Mouse (Mus musculus) midbrain, postnatal 0 days (tissue): ENCODE data around the gene Opn3. TPM values are rescaled to one million over a fixed set of nuclear protein-coding genes. Genes with fewer than 3 reads are reported as not detected.

Experiments
- ATAC-seq: fragments of 200-750 bp; cut with Nextera tagmentation; 2 replicates; pipeline ENCODE4 v1.8.0; 2017; ENCODE audit warnings: moderate number of reproducible peaks, mild to moderate bottlenecking, moderate TSS enrichment, moderate library complexity; ENCODE audit not compliant: low FRiP score
- DNase-seq: peaks from one replicate; pipeline ENCODE4 v3.0.0-alpha.2; 2015; ENCODE audit warnings: low spot score
- H3K27ac ChIP-seq: fragments of 300-500 bp; sonication (generic); 2 replicates; pipeline ENCODE4 v1.5.1; 2014; ENCODE audit warnings: low read depth, mild to moderate bottlenecking, low read length, mixed read lengths
- H3K27me3 ChIP-seq: fragments of 300-500 bp; sonication (generic); 2 replicates; pipeline ENCODE4 v1.6.1; 2014; ENCODE audit warnings: low read length, control low read depth, mixed read lengths; ENCODE audit not compliant: insufficient read depth
- H3K36me3 ChIP-seq: fragments of 300-500 bp; sonication (generic); 2 replicates; pipeline ENCODE4 v1.6.1; 2014; ENCODE audit warnings: low read length, control low read depth, mixed read lengths; ENCODE audit not compliant: insufficient read depth
- H3K4me1 ChIP-seq: fragments of 300-500 bp; sonication (generic); 2 replicates; pipeline ENCODE4 v1.6.1; 2014; ENCODE audit warnings: mild to moderate bottlenecking, control low read depth, antibody characterized with exemption, low read length, mixed read lengths; ENCODE audit not compliant: insufficient read depth
- H3K4me2 ChIP-seq: fragments of 300-500 bp; sonication (generic); 2 replicates; pipeline ENCODE4 v1.6.1; 2014; ENCODE audit warnings: low read depth, mild to moderate bottlenecking, low read length, mixed read lengths; ENCODE audit not compliant: poor library complexity, severe bottlenecking
- H3K4me3 ChIP-seq: fragments of 300-500 bp; sonication (generic); 2 replicates; pipeline ENCODE4 v1.5.1; 2014; ENCODE audit warnings: low read depth, mild to moderate bottlenecking, low read length, moderate library complexity
- H3K9ac ChIP-seq: fragments of 300-500 bp; sonication (generic); replicated peaks from 2 replicates; pipeline ENCODE4 v1.6.1; 2014; ENCODE audit warnings: mild to moderate bottlenecking, low read length, moderate library complexity, mixed read lengths; ENCODE audit not compliant: poor library complexity, severe bottlenecking
- H3K9me3 ChIP-seq: fragments of 300-500 bp; sonication (generic); 2 replicates; pipeline ENCODE4 v1.6.1; 2016; ENCODE audit warnings: low read length, control low read depth
- CTCF ChIP-seq: IDR thresholded peaks from 2 replicates; pipeline ENCODE4 v1.5.1; 2016; ENCODE audit warnings: antibody characterized with exemption, mild to moderate bottlenecking
- WGBS: fragments of 180-500 bp; shearing (Covaris S2); extraction: QIAGEN DNeasy Blood & Tissue Kit; methylation state at CpG from one replicate; pipeline ENCODE4 v1.1.7; 2014; 5-methylcytosine and 5-hydroxymethylcytosine counted together
- polyA plus RNA-seq: library from polyadenylated mRNA; unstranded; fragments of >200 nt; fragmentation: Nextera tagmentation; extraction: Ambion mirVana; gene quantifications from 2 replicates; pipeline ENCODE4 v1.2.1, GENCODE M21; 2015
- total RNA-seq: library from RNA; depleted of rRNA; stranded (reverse); fragments of >200 nt; gene quantifications from 2 replicates; pipeline ENCODE4 v1.2.3, GENCODE M21; 2014; rRNA removed

The Opn3 gene
- 16.2 and 19.3 TPM in 2 replicates for total RNA-seq
- 9.5 and 10.4 TPM in 2 replicates for polyA plus RNA-seq

GRCm38 (mm10) chr1:175692246-175692996, at the start of gene Opn3, which contains the start of gene Chml:
Gene Opn3 (minus strand): TSS chr1:175692776.
Gene Chml (minus strand): TSS chr1:175692901.
- H3K4me2 ChIP-seq, result peak within 1 kb of the TSS; percentile 84
- ATAC-seq, result peak; percentile 95

GRCm38 (mm10) chr1:175725771-175726170, 33.2 kb upstream of the Opn3 start:
- Histone ChIP-seq H3K9me3 (no peaks in the 10 kb centered on the region), H3K4me1 (no peaks in the 10 kb centered on the region), H3K27ac (no peak overlapping the region), H3K36me3 (no peaks in the 10 kb centered on the region), H3K4me3 (no peak overlapping the region), H3K27me3 (no peaks in the 10 kb centered on the region), H3K9ac (no peak overlapping the region), H3K4me2 (no peak overlapping the region)
- ATAC-seq (no peak), DNase-seq (no peak)
- no peak for TF ChIP-seq CTCF
- 48% methylated on average over 7 of the region's 7 CpGs for WGBS

More at GRCm38 (mm10) chr1:175692246-175692996, at the start of gene Opn3, which contains the start of gene Chml:
- Histone ChIP-seq H3K9me3 (no peaks in the 10 kb centered on the region), H3K27ac (peak within 1 kb of the TSS; percentile 65), H3K36me3 (no peaks in the 10 kb centered on the region; the same call in 1 of the 2 replicates), H3K9ac (peak within 1 kb of the TSS; percentile 65), H3K4me3 (peak within 1 kb of the TSS; percentile 82), H3K4me1 (peaks cover 9% of the 10 kb centered on the region; the same call in 1 of the 2 replicates), H3K27me3 (no peaks in the 10 kb centered on the region)
- TF ChIP-seq CTCF, result no peak
- DNase-seq, result peak; percentile 98
- 0% methylated on average over 30 of the region's 73 CpGs for WGBS

- Histone ChIP-seq H3K27ac (no peak overlapping the region), H3K9ac (no peak overlapping the region), H3K4me2 (no peak overlapping the region), H3K4me3 (no peak overlapping the region), H3K9me3 (no peaks in the 10 kb centered on the region), H3K4me1 (no peaks in the 10 kb centered on the region), H3K36me3 (no peaks in the 10 kb centered on the region), H3K27me3 (no peaks in the 10 kb centered on the region)
- WGBS, result 95% methylated on average over 9 of the region's 9 CpGs
- TF ChIP-seq CTCF, result no peak
- ATAC-seq (no peak), DNase-seq (no peak)
These were observed 24.3 kb upstream of the Opn3 start for GRCm38 (mm10) chr1:175716832-175717231.

- Histone ChIP-seq H3K9me3 (no peaks in the 10 kb centered on the region), H3K27ac (no peak overlapping the region)
These were observed 19.8 kb upstream of the Opn3 start for GRCm38 (mm10) chr1:175712338-175712909.

GRCm38 (mm10) chr1:175708013-175708412, 15.4 kb upstream of the Opn3 start:
- H3K27ac ChIP-seq, result no peak overlapping the region

More at GRCm38 (mm10) chr1:175712338-175712909, 19.8 kb upstream of the Opn3 start:
- 71% methylated on average over 11 of the region's 11 CpGs for WGBS
- Histone ChIP-seq H3K4me1 (no peaks in the 10 kb centered on the region), H3K4me2 (no peak overlapping the region), H3K9ac (no peak overlapping the region), H3K36me3 (no peaks in the 10 kb centered on the region), H3K4me3 (no peak overlapping the region), H3K27me3 (no peaks in the 10 kb centered on the region)
- DNase-seq (no peak), ATAC-seq (no peak)
- no peak for TF ChIP-seq CTCF

GRCm38 (mm10) chr1:175707599-175707998, 15.0 kb upstream of the Opn3 start:
- no peak for TF ChIP-seq CTCF
- Histone ChIP-seq H3K4me3 (no peak overlapping the region), H3K9me3 (no peaks in the 10 kb centered on the region), H3K4me2 (no peak overlapping the region), H3K4me1 (no peaks in the 10 kb centered on the region), H3K36me3 (no peaks in the 10 kb centered on the region), H3K9ac (no peak overlapping the region), H3K27me3 (no peaks in the 10 kb centered on the region), H3K27ac (no peak overlapping the region)
- ATAC-seq (no peak), DNase-seq (no peak)
- 71% methylated on average over 5 of the region's 5 CpGs for WGBS

More at GRCm38 (mm10) chr1:175708013-175708412, 15.4 kb upstream of the Opn3 start:
- Histone ChIP-seq H3K9ac (no peak overlapping the region), H3K9me3 (no peaks in the 10 kb centered on the region), H3K27me3 (no peaks in the 10 kb centered on the region), H3K36me3 (no peaks in the 10 kb centered on the region), H3K4me1 (no peaks in the 10 kb centered on the region), H3K4me2 (no peak overlapping the region), H3K4me3 (no peak overlapping the region)
- TF ChIP-seq CTCF, result no peak
- DNase-seq (no peak), ATAC-seq (no peak)
